Mouse (Mus musculus) limb, embryonic 11.5 days (tissue): ENCODE results near the gene Magi2. TPM values are rescaled to one million over a fixed set of nuclear protein-coding genes. Genes with fewer than 3 reads are reported as not detected.
"Not testable (repeated sequence)": the region's sequence is repeated elsewhere in the genome, so short reads cannot be mapped to it uniquely, and the experiment has no call there.

Experiments
- ATAC-seq: fragments of 200-750 bp; cut with Nextera tagmentation; 2 replicates; pipeline ENCODE4 v1.8.0; 2017; ENCODE audit warnings: low read depth; ENCODE audit not compliant: insufficient number of reproducible peaks, low FRiP score, low TSS enrichment
- DNase-seq: peaks from one replicate; pipeline ENCODE4 v3.0.0-alpha.2; 2015; ENCODE audit warnings: low spot score
- H3K27ac ChIP-seq: fragments of 300-500 bp; sonication (generic); replicated peaks from 2 replicates; pipeline ENCODE4 v1.5.1; 2014; ENCODE audit warnings: low read depth, mild to moderate bottlenecking, low read length
- H3K27me3 ChIP-seq: fragments of 300-500 bp; sonication (generic); 2 replicates; pipeline ENCODE4 v1.6.1; 2014; ENCODE audit warnings: mild to moderate bottlenecking, low read length, mixed read lengths; ENCODE audit not compliant: control insufficient read depth, insufficient read depth
- H3K36me3 ChIP-seq: fragments of 300-500 bp; sonication (generic); 2 replicates; pipeline ENCODE4 v1.6.1; 2014; ENCODE audit warnings: mild to moderate bottlenecking, low read length, moderate library complexity, mixed read lengths; ENCODE audit not compliant: control insufficient read depth, insufficient read depth
- H3K4me1 ChIP-seq: fragments of 300-500 bp; sonication (generic); 2 replicates; pipeline ENCODE4 v1.6.1; 2014; ENCODE audit warnings: low read length, mixed read lengths; ENCODE audit not compliant: control insufficient read depth, insufficient read depth
- H3K4me2 ChIP-seq: fragments of 300-500 bp; sonication (generic); 2 replicates; pipeline ENCODE4 v1.6.1; 2014; ENCODE audit warnings: low read depth, mild to moderate bottlenecking, moderate library complexity; ENCODE audit not compliant: severe bottlenecking
- H3K4me3 ChIP-seq: fragments of 300-500 bp; sonication (generic); 2 replicates; pipeline ENCODE4 v1.5.1; 2014; ENCODE audit warnings: low read depth, low read length
- H3K9ac ChIP-seq: fragments of 300-500 bp; sonication (generic); 2 replicates; pipeline ENCODE4 v1.6.1; 2014; ENCODE audit warnings: mild to moderate bottlenecking, low read length
- H3K9me3 ChIP-seq: fragments of 300-500 bp; sonication (generic); 2 replicates; pipeline ENCODE4 v1.6.1; 2016; ENCODE audit warnings: low read length; ENCODE audit not compliant: control insufficient read depth
- WGBS: fragments of 180-500 bp; shearing (Covaris S2); extraction: QIAGEN DNeasy Blood & Tissue Kit; methylation state at CpG from one replicate; pipeline ENCODE4 v1.1.7; 2014; 5-methylcytosine and 5-hydroxymethylcytosine counted together
- polyA plus RNA-seq: library from polyadenylated mRNA; unstranded; fragments of >200 nt; fragmentation: Nextera tagmentation; extraction: Ambion mirVana; gene quantifications from 2 replicates; pipeline ENCODE4 v1.2.1, GENCODE M21; 2014

The Magi2 gene
- polyA plus RNA-seq, 1 experiment from 2014 or later: 2.8 TPM

DNA sequence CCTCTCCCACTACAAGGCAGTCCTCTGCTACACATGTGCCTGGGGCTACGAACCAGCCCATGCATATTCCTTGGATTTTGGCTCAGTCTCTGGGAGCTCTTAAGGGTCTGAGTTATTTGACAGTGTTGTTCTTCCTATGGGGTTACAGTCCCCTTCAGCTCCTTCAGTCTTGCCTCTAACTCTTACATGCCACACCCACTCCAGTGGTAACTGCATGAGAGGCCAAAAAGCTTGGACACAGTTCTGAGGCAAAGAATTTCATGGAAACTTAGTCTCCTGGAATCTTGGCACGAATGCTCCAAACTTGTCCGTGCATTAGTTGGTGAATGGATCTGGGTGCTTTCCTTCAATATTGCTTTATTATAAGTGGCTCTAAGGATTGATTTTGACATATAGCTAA is 338.8 kb downstream of the Magi2 start:
- no peak overlapping the region for H3K4me2 ChIP-seq
- 86% methylated on average over 3 of the region's 3 CpGs for WGBS
- DNase-seq (no peak), ATAC-seq (no peak)
- no peak overlapping the region for H3K9ac ChIP-seq
- H3K27me3 ChIP-seq: no peaks in the 10 kb centered on the region
- H3K4me1 ChIP-seq: no peaks in the 10 kb centered on the region
- H3K4me3 ChIP-seq: no peak overlapping the region
- H3K27ac ChIP-seq: no peak overlapping the region
- H3K36me3 ChIP-seq: no peaks in the 10 kb centered on the region
- no peaks in the 10 kb centered on the region for H3K9me3 ChIP-seq

DNA sequence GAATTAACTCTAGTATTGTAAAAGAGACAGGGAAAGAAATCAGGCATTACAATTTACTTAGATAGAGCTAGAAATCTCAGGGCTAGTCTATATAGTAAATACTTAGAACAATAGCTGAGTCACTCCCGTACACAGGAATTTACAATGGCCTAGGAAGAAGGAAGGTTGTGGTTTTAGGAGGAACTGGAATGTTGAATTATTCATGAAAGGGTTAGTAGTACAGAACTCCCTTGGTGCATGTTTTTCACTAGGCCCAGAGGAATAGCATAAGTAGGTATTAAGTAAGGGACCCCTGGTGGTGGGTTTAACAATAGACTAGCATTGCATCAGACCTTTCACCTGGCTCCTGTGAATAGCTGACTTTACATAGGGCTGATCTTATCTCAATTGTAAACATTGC is 339.3 kb downstream of the Magi2 start:
- not testable (repeated sequence) for H3K27me3 ChIP-seq, H3K4me1 ChIP-seq, H3K4me3 ChIP-seq, H3K36me3 ChIP-seq, ATAC-seq, H3K4me2 ChIP-seq, H3K27ac ChIP-seq, H3K9me3 ChIP-seq, H3K9ac ChIP-seq, DNase-seq
- 94% methylated on average over 1 of the region's 1 CpGs for WGBS

DNA sequence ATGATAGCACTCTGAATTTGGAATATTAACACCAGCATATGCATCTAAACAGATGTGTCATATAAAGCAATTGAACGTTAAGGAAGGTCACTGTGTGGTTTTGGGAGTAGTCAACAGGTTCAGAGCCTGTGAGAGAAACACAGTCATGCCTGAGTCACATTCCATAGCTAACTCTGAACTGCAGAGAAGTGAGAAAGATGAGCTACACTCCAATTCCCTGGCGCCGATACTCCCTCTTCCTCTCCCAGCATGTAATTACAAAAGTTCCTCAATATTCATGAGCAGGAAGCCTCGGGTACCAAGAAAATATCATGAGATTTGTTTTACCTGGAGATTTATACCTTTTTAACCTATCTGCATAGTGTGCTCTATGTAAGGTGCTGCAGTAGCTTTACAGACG is 380.9 kb downstream of the Magi2 start:
- H3K27me3 ChIP-seq: no peaks in the 10 kb centered on the region

DNA sequence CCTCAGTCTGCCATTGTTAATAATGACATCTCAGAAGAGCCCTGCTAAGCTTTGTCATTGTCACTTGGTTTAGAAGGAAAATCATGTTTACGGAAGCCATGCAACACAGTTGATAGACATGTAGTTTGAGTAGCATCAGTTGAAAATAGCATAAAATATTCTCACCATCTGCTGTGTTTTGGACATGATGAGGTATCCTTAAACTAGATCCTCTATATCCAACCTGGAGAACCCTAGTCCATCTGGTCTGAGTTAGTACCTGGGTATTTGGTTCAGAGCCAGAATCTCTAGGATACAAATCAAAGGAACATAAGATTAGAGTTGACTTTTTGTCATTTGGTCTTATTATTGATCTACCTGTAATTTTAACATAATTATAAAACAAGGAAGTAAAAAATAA is 385.0 kb downstream of the Magi2 start:
- Histone ChIP-seq H3K4me3 (no peak overlapping the region), H3K4me2 (no peak overlapping the region), H3K4me1 (no peaks in the 10 kb centered on the region), H3K27ac (no peak overlapping the region), H3K36me3 (no peaks in the 10 kb centered on the region), H3K27me3 (no peaks in the 10 kb centered on the region), H3K9ac (no peak overlapping the region), H3K9me3 (no peaks in the 10 kb centered on the region)
- no peak for DNase-seq
- no peak for ATAC-seq
- WGBS: 94% methylated on average over 1 of the region's 1 CpGs

More for the DNA sequence above, 380.9 kb downstream of the Magi2 start:
- Histone ChIP-seq H3K4me2 (no peak overlapping the region), H3K4me1 (no peaks in the 10 kb centered on the region), H3K9me3 (no peaks in the 10 kb centered on the region), H3K4me3 (no peak overlapping the region), H3K9ac (no peak overlapping the region), H3K27ac (no peak overlapping the region), H3K36me3 (no peaks in the 10 kb centered on the region)
- WGBS: 72% methylated on average over 5 of the region's 5 CpGs
- DNase-seq (no peak), ATAC-seq (no peak)

DNA sequence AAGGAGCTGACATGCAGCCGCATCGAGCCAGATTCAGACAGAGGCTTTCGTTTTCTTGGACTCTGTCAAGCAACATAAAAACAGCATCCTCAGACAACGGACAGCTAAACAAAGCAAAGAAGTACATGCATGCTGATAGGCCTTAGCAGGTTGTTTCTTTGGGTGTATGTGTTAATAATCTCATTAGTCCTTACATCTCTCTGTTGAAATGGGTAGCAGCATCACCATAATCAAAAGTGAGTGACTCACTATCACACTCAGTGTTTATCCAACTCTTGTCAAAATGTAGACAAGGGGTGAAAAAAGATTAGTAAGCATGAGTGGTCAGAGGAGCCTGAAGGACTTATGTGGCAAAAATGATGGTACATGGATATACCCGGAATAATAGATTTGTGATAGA is 394.8 kb downstream of the Magi2 start:
- H3K9me3 ChIP-seq: no peaks in the 10 kb centered on the region
- WGBS: 95% methylated on average over 5 of the region's 5 CpGs
- H3K9ac ChIP-seq: no peak overlapping the region
- no peaks in the 10 kb centered on the region for H3K27me3 ChIP-seq
- H3K4me1 ChIP-seq: no peaks in the 10 kb centered on the region
- no peak overlapping the region for H3K27ac ChIP-seq
- ATAC-seq: no peak
- no peak for DNase-seq
- no peak overlapping the region for H3K4me2 ChIP-seq
- no peak overlapping the region for H3K4me3 ChIP-seq
- H3K36me3 ChIP-seq: no peaks in the 10 kb centered on the region

DNA sequence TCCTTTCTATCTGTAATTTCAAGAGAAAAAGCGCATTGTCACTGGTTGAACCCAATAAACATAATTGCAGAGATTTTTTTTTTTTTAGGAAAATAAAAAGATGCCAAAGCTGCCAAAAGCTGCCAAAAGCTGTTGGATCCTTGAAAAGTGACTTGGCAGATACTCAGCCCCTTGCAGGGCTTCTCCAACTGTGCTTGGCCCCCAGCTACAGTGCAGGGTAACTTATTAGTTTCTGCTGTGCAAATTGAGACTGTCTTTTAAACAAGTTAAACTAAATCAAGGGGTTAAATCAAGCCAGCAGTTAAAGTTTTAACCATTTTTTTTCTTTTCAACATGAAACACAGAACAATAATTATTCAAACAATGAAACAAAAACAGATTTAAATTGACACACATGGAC is 407.1 kb downstream of the Magi2 start:
- no peak overlapping the region for H3K4me3 ChIP-seq
- no peaks in the 10 kb centered on the region for H3K9me3 ChIP-seq
- H3K36me3 ChIP-seq: no peaks in the 10 kb centered on the region
- DNase-seq: no peak
- no peak overlapping the region for H3K9ac ChIP-seq
- ATAC-seq: no peak
- no peaks in the 10 kb centered on the region for H3K27me3 ChIP-seq
- H3K4me1 ChIP-seq: no peaks in the 10 kb centered on the region
- H3K4me2 ChIP-seq: no peak overlapping the region
- H3K27ac ChIP-seq: no peak overlapping the region
- WGBS: 86% methylated on average over 1 of the region's 1 CpGs

DNA sequence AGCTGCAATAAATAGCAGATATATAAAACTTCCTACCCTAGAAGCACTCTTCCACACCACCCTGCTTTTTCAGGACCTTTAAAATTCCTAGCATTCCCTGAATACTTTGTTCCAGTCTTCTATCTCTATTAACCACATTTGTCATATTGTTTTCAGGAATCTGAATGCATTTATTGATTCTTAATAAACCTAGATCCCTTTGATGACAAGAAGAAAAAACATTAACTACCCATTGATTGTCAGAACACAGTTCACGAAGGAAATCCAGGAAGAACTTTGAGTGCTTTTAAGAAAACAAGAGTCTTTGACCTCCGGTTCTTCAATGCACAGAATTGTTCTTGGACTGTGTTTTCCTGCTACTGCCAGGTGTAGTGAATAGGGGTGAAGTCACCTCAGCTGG is 411.0 kb downstream of the Magi2 start:
- Histone ChIP-seq H3K27ac (no peak overlapping the region), H3K4me1 (no peaks in the 10 kb centered on the region), H3K4me3 (no peak overlapping the region), H3K9me3 (no peaks in the 10 kb centered on the region), H3K27me3 (no peaks in the 10 kb centered on the region), H3K36me3 (no peaks in the 10 kb centered on the region), H3K4me2 (no peak overlapping the region), H3K9ac (no peak overlapping the region)
- DNase-seq (no peak), ATAC-seq (no peak)
- WGBS: 81% methylated on average over 2 of the region's 2 CpGs

DNA sequence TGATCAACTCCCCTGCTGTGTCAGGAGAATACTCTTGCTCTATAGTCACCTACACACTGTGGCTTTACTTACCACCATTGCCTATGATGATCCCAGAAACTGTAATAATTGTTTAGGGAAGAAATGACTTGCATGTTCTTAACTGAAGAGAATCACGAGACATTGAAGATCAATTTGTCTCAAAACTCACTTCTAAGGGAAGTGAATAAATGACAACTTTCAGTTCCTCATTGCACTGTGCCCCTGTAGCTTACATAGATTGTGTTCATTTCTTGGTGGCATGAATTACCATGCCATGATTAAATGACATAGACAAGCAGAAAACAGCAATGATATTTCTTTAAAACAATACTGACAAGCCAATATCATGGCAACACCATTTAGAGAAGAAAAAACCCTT is 429.1 kb downstream of the Magi2 start:
- Histone ChIP-seq H3K27me3 (no peaks in the 10 kb centered on the region), H3K4me1 (no peaks in the 10 kb centered on the region), H3K4me3 (no peak overlapping the region), H3K9ac (no peak overlapping the region), H3K27ac (no peak overlapping the region), H3K36me3 (no peaks in the 10 kb centered on the region), H3K4me2 (no peak overlapping the region), H3K9me3 (no peaks in the 10 kb centered on the region)
- 89% methylated on average over 1 of the region's 1 CpGs for WGBS
- ATAC-seq (no peak), DNase-seq (no peak)

DNA sequence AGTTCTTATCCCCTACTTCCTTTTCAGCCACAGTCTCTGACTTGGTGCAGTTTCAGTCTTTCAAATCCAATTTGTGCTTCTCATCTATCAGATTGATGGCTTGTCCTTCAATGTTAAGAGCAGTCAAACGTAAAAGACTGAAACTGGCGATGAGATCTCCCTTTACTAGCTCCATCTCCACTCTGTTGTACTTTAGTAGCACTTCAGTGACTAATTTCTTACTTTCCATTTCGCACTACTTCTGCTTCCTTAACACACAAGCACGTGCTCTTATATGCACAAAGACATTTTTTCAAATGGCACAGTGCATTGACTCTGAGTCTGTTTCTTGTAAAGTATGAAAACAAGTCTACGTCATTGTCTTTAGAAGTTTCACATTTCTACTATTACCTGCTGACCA is 439.6 kb downstream of the Magi2 start:
- no peak overlapping the region for H3K4me3 ChIP-seq
- no peaks in the 10 kb centered on the region for H3K9me3 ChIP-seq
- no peaks in the 10 kb centered on the region for H3K4me1 ChIP-seq
- H3K4me2 ChIP-seq: no peak overlapping the region
- H3K9ac ChIP-seq: no peak overlapping the region
- H3K27ac ChIP-seq: no peak overlapping the region
- H3K27me3 ChIP-seq: no peaks in the 10 kb centered on the region
- DNase-seq: no peak
- no peaks in the 10 kb centered on the region for H3K36me3 ChIP-seq
- 90% methylated on average over 5 of the region's 5 CpGs for WGBS
- ATAC-seq: no peak
